Mouse (Mus musculus) forebrain, embryonic 11.5 days (tissue): ENCODE data around the gene Dapk3. TPM values are rescaled to one million over a fixed set of nuclear protein-coding genes. Genes with fewer than 3 reads are reported as not detected.

Experiments
- ATAC-seq: fragments of 200-750 bp; cut with Nextera tagmentation; replicated peaks from 2 replicates; pipeline ENCODE4 v1.8.0; 2017; ENCODE audit warnings: moderate TSS enrichment; ENCODE audit not compliant: low FRiP score
- DNase-seq: peaks from one replicate; pipeline ENCODE4 v3.0.0-alpha.2; 2017; ENCODE audit warnings: low spot score
- H3K27ac ChIP-seq: fragments of 300-500 bp; sonication (generic); 2 replicates; pipeline ENCODE4 v1.5.1; 2014; ENCODE audit warnings: low read depth, low read length
- H3K27me3 ChIP-seq: fragments of 300-500 bp; sonication (generic); 2 replicates; pipeline ENCODE4 v1.6.1; 2014; ENCODE audit warnings: mild to moderate bottlenecking, low read length, mixed read lengths; ENCODE audit not compliant: control insufficient read depth, insufficient read depth
- H3K36me3 ChIP-seq: fragments of 300-500 bp; sonication (generic); 2 replicates; pipeline ENCODE4 v1.6.1; 2014; ENCODE audit warnings: mild to moderate bottlenecking, low read length, moderate library complexity, mixed read lengths; ENCODE audit not compliant: control insufficient read depth, insufficient read depth
- H3K4me1 ChIP-seq: fragments of 300-500 bp; sonication (generic); replicated peaks from 2 replicates; pipeline ENCODE4 v1.6.1; 2014; ENCODE audit warnings: low read length, mixed read lengths; ENCODE audit not compliant: control insufficient read depth, insufficient read depth
- H3K4me2 ChIP-seq: fragments of 300-500 bp; sonication (generic); 2 replicates; pipeline ENCODE4 v1.6.1; 2014; ENCODE audit warnings: low read depth, mild to moderate bottlenecking, low read length, moderate library complexity, mixed read lengths; ENCODE audit not compliant: severe bottlenecking
- H3K4me3 ChIP-seq: fragments of 300-500 bp; sonication (generic); 2 replicates; pipeline ENCODE4 v1.5.1; 2014; ENCODE audit warnings: low read depth, low read length
- H3K9ac ChIP-seq: fragments of 300-500 bp; sonication (generic); 2 replicates; pipeline ENCODE4 v1.6.1; 2014; ENCODE audit warnings: low read length
- H3K9me3 ChIP-seq: fragments of 300-500 bp; sonication (generic); 2 replicates; pipeline ENCODE4 v1.6.1; 2016; ENCODE audit warnings: low read length, mixed read lengths; ENCODE audit not compliant: control insufficient read depth
- WGBS: fragments of 180-500 bp; shearing (Covaris S2); extraction: QIAGEN DNeasy Blood & Tissue Kit; methylation state at CpG from one replicate; pipeline ENCODE4 v1.1.7; 2014; 5-methylcytosine and 5-hydroxymethylcytosine counted together
- polyA plus RNA-seq: library from polyadenylated mRNA; unstranded; fragments of >200 nt; fragmentation: Nextera tagmentation; extraction: Ambion mirVana; gene quantifications from 2 replicates; pipeline ENCODE4 v1.2.1, GENCODE M21; 2014

The Dapk3 gene
- 54.8 and 59.3 TPM in 2 replicates for polyA plus RNA-seq

DNA sequence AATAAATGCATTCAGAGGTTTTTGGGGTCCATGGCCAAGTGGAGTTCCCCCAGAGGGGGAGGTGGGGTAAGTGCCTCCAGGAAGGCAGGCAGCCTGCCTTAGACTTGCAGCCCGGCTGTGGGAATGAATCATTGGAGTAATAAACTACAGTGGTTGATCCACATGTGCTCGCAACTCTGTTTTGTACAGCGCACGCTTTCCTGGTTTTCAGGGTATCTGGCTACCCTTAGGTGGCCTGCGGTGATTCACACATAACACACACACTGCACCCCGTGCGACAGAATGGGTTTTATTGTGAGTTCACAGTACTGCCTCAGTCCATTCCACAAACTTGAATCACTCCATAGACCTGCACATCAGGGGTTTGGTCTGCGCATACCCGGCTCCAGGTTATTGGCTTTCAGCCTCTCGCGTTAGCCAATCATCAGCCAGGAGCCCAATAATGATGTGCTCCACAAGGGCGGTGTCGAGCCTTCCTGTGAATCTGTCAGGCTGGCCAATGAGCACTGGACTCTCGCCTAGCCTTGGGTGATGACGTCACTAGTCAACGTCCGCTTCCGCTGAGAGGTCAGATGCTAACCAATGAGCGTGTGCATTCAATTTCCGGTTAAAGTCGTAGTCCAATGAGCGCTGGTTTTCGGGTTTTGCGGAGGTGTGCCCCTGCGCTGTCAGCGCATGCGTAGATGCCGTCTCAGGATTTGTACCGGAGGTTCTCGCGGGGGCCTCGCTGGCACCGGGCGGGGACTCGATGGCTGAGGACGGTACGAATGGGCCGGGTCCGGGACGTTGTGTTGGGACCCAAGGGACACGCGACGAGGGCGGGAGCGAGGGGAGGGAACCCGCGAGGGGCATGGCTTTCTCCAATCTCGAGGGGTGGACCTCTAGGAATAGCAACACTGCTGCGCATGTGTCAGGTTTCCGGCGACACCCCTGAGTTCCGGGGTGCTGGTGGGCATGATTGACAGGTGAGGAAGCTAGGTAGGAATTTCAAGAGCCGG lies at the start of gene Dapk3:
TSS of gene Dapk3 (plus strand) at position 670 of the 998 bp plus-strand sequence.
- H3K4me2 ChIP-seq = peak within 1 kb of the TSS; percentile 68
- H3K4me3 ChIP-seq = peak within 1 kb of the TSS; percentile 66
- H3K4me1 ChIP-seq = peaks cover 18% of the 10 kb centered on the region
- H3K36me3 ChIP-seq = peaks cover 43% of the 10 kb centered on the region
- no peaks in the 10 kb centered on the region for H3K9me3 ChIP-seq
- DNase-seq = peak; percentile 97
- peak; percentile 95 for ATAC-seq
- H3K27ac ChIP-seq = peak within 1 kb of the TSS; percentile 59
- 5% methylated on average over 53 of the region's 53 CpGs for WGBS
- H3K27me3 ChIP-seq = no peaks in the 10 kb centered on the region
- H3K9ac ChIP-seq = peak within 1 kb of the TSS; percentile 69

GRCm38 (mm10) chr10:81134181-81134587 lies 48.6 kb upstream of the Dapk3 start:
- H3K4me1 ChIP-seq = peaks cover 17% of the 10 kb centered on the region
- no peak overlapping the region for H3K9ac ChIP-seq
- H3K4me3 ChIP-seq = no peak overlapping the region
- DNase-seq = no peak
- no peak overlapping the region for H3K4me2 ChIP-seq
- H3K36me3 ChIP-seq = no peaks in the 10 kb centered on the region
- no peaks in the 10 kb centered on the region for H3K9me3 ChIP-seq
- 3% methylated on average over 16 of the region's 16 CpGs for WGBS
- no peak overlapping the region for H3K27ac ChIP-seq
- peaks cover 33% of the 10 kb centered on the region for H3K27me3 ChIP-seq
- ATAC-seq = no peak

DNA sequence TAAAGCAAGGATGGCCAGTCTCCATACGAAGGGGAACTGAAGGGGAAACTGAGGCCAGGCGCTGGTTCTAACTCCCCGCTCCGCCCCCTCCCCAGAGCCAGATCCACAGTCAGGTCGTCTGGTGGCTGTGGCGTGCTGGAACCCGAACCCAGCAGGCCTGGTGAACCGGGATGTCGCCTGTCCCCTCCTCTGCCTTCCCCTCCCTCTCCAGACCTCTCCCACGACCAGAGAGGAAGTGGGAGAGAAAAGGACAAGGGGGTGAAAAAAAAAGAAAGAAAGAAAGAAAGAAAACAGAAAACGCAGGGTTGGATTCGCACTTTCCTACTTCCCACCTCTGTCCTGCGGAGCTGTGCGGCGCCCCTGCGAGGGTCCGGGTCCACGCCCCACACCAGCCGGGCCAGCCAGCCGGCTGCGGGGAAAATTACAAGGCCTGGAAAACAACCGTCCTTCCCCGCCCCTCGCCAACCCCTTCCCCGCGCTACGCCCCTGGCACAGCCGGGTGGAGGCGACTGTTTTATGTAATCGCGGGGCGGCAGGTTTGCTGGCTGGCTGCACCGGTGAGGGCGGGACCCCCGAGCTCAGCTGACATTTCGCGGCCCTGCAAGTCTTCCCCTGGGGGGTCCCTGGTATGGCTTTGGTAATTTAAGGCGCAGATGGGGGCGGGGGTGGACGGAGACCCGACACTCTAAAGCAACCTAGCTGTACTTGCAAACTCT lies 47.7 kb upstream of the Dapk3 start, which contains the start of gene Zbtb7a:
TSS of gene Zbtb7a (plus strand) at position 255 of the 716 bp plus-strand sequence.
- ATAC-seq = no peak
- Histone ChIP-seq H3K9me3 (no peaks in the 10 kb centered on the region), H3K27me3 (peaks cover 33% of the 10 kb centered on the region), H3K27ac (peak within 1 kb of the TSS; percentile 91), H3K9ac (peak within 1 kb of the TSS; percentile 83), H3K36me3 (no peaks in the 10 kb centered on the region), H3K4me1 (peaks cover 20% of the 10 kb centered on the region), H3K4me3 (peak within 1 kb of the TSS; percentile 74), H3K4me2 (peak within 1 kb of the TSS; percentile 100)
- WGBS = 3% methylated on average over 39 of the region's 41 CpGs
- peak; percentile 78 for DNase-seq

DNA sequence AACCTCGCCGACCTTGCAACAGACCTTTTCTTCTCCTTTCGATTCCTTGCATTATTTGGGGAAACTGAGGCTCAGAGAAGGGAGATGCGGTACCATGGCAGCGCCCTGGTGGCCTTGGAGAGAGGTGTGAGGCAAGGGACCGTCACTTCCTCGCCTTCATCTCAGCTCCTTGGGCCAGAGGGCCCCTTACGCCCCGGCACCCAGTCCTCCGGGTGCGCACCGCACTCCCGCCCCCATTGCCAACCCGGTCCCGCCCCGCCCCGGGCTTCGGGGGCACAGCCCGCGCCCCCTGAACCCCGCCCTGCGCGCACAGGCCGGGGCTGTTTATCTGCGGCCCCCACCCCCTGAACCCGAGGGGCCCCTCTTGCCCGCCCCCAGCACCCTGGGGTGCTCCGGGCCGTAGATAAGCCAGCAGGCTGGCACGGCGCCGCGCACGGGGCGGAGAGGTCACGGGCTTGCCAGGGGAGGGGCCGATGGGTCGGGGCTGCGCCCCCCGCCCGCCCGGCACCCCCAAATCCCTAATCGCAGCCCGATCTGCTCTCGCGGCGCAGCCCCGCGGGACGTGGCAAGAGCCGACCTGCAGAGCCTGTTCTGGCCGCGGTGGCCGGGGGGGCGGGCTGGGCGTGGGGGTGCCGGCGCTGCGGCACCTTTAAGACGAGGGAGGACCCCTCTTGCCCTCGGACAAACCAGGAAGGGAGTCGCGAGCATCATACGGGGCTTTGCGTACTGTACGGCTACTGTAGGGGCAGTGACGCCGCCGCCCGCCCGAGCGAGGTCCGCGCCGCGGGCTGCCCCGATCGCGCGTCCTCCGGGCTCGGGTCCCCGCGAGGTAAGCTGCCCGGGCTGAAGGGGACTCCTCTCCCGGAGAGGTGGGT lies 46.7 kb upstream of the Dapk3 start:
- Histone ChIP-seq H3K9me3 (no peaks in the 10 kb centered on the region), H3K4me1 (peaks cover 23% of the 10 kb centered on the region), H3K27ac (peak overlapping the region; percentile 91), H3K27me3 (peaks cover 29% of the 10 kb centered on the region), H3K4me3 (peak overlapping the region; percentile 74), H3K4me2 (peak overlapping the region; percentile 100), H3K9ac (peak overlapping the region; percentile 83), H3K36me3 (no peaks in the 10 kb centered on the region)
- 1% methylated on average over 78 of the region's 86 CpGs for WGBS
- ATAC-seq = peak; percentile 16
- DNase-seq = peak; percentile 85

DNA sequence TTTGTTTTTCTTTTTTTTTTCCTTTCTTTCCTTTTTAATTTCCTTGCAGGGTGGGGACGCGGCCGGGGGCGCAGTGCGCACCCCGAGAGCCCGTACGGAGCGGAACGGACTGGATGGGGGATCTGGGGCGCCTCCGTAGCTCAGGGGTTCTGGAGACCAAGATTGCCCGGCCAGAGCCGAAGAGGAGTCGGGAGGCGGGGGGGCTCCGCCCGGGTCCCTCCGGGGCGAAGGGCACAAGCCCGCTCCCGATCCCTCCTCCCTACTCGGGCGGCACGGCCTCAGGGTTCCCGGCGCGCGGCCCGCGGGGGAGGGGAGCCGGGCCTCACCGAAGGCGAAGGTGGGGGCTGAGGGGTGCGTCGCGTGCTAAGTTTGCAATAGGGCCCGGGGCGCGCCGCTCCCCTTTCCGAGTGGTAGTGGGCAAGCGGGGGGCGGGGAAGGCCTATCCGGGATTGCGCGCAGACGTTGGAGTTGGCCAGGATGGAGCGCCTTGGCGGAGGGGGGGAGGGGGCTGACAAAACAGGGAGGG lies 46.0 kb upstream of the Dapk3 start:
- H3K4me3 ChIP-seq = peak overlapping the region; percentile 74
- peak overlapping the region; percentile 83 for H3K9ac ChIP-seq
- peaks cover 23% of the 10 kb centered on the region for H3K4me1 ChIP-seq
- peak overlapping the region; percentile 91 for H3K27ac ChIP-seq
- H3K9me3 ChIP-seq = no peaks in the 10 kb centered on the region
- DNase-seq (peak; percentile 93), ATAC-seq (peak; percentile 48)
- H3K27me3 ChIP-seq = peaks cover 29% of the 10 kb centered on the region
- H3K4me2 ChIP-seq = peak overlapping the region; percentile 100
- H3K36me3 ChIP-seq = no peaks in the 10 kb centered on the region
- 2% methylated on average over 35 of the region's 50 CpGs for WGBS

GRCm38 (mm10) chr10:81137252-81138130 lies 45.3 kb upstream of the Dapk3 start:
- Histone ChIP-seq H3K9ac (peak overlapping the region; percentile 75), H3K36me3 (no peaks in the 10 kb centered on the region), H3K27me3 (peaks cover 29% of the 10 kb centered on the region), H3K9me3 (no peaks in the 10 kb centered on the region), H3K4me2 (peak overlapping the region; percentile 100), H3K4me1 (peaks cover 23% of the 10 kb centered on the region), H3K27ac (peak overlapping the region; percentile 91), H3K4me3 (peak overlapping the region; percentile 74)
- DNase-seq (peak; percentile 100), ATAC-seq (peak; percentile 94)
- whole genome bisulfite sequencing = under 1% methylated on average over 66 of the region's 89 CpGs

GRCm38 (mm10) chr10:81138131-81138782 lies 44.5 kb upstream of the Dapk3 start:
- H3K9ac ChIP-seq = peak overlapping the region; percentile 75
- H3K4me1 ChIP-seq = peaks cover 23% of the 10 kb centered on the region
- H3K4me2 ChIP-seq = peak overlapping the region; percentile 89
- H3K9me3 ChIP-seq = no peaks in the 10 kb centered on the region
- H3K27ac ChIP-seq = peak overlapping the region; percentile 67
- 2% methylated on average over 23 of the region's 24 CpGs for WGBS
- ATAC-seq = no peak
- peaks cover 26% of the 10 kb centered on the region for H3K27me3 ChIP-seq
- peak; percentile 77 for DNase-seq
- no peaks in the 10 kb centered on the region for H3K36me3 ChIP-seq
- H3K4me3 ChIP-seq = peak overlapping the region; percentile 68
